Mouse (Mus musculus) midbrain, embryonic 11.5 days (tissue): Measurements from ENCODE around the gene Ptpn13. TPM values are rescaled to one million over a fixed set of nuclear protein-coding genes. Genes with fewer than 3 reads are reported as not detected.

Experiments used
- ATAC-seq: fragments of 200-750 bp; cut with Nextera tagmentation; 2 replicates; pipeline ENCODE4 v1.8.0; 2017; ENCODE audit warnings: moderate TSS enrichment, moderate library complexity; ENCODE audit not compliant: low FRiP score
- DNase-seq: peaks from one replicate; pipeline ENCODE4 v3.0.0; 2015; ENCODE audit warnings: low spot score; ENCODE audit errors: missing footprints
- H3K27ac ChIP-seq: fragments of 300-500 bp; sonication (generic); 2 replicates; pipeline ENCODE4 v1.5.1; 2014; ENCODE audit warnings: low read depth, low read length
- H3K27me3 ChIP-seq: fragments of 300-500 bp; sonication (generic); 2 replicates; pipeline ENCODE4 v1.6.1; 2014; ENCODE audit warnings: mild to moderate bottlenecking, low read length, moderate library complexity, mixed read lengths; ENCODE audit not compliant: control insufficient read depth, insufficient read depth
- H3K36me3 ChIP-seq: fragments of 300-500 bp; sonication (generic); 2 replicates; pipeline ENCODE4 v1.6.1; 2014; ENCODE audit warnings: mild to moderate bottlenecking, low read length, moderate library complexity, mixed read lengths; ENCODE audit not compliant: control insufficient read depth, insufficient read depth
- H3K4me1 ChIP-seq: fragments of 300-500 bp; sonication (generic); 2 replicates; pipeline ENCODE4 v1.6.1; 2014; ENCODE audit warnings: low read length; ENCODE audit not compliant: control insufficient read depth, insufficient read depth
- H3K4me2 ChIP-seq: fragments of 300-500 bp; sonication (generic); 2 replicates; pipeline ENCODE4 v1.6.1; 2014; ENCODE audit warnings: mild to moderate bottlenecking, moderate library complexity
- H3K4me3 ChIP-seq: fragments of 300-500 bp; sonication (generic); 2 replicates; pipeline ENCODE4 v1.5.1; 2014; ENCODE audit warnings: low read depth, low read length
- H3K9ac ChIP-seq: fragments of 300-500 bp; sonication (generic); 2 replicates; pipeline ENCODE4 v1.6.1; 2014; ENCODE audit warnings: low read length
- H3K9me3 ChIP-seq: fragments of 300-500 bp; sonication (generic); 2 replicates; pipeline ENCODE4 v1.6.1; 2016; ENCODE audit warnings: low read length; ENCODE audit not compliant: control insufficient read depth
- whole genome bisulfite sequencing: fragments of 180-500 bp; shearing (Covaris S2); extraction: QIAGEN DNeasy Blood & Tissue Kit; methylation state at CpG from one replicate; pipeline ENCODE4 v1.1.7; 2014; 5-methylcytosine and 5-hydroxymethylcytosine counted together
- polyA plus RNA-seq: library from polyadenylated mRNA; unstranded; fragments of >200 nt; fragmentation: Nextera tagmentation; extraction: Ambion mirVana; gene quantifications from 2 replicates; pipeline ENCODE4 v1.2.1, GENCODE M21; 2014

Ptpn13 gene
- polyA plus RNA-seq, 1 experiment from 2014 or later = 18.1 TPM

DNA sequence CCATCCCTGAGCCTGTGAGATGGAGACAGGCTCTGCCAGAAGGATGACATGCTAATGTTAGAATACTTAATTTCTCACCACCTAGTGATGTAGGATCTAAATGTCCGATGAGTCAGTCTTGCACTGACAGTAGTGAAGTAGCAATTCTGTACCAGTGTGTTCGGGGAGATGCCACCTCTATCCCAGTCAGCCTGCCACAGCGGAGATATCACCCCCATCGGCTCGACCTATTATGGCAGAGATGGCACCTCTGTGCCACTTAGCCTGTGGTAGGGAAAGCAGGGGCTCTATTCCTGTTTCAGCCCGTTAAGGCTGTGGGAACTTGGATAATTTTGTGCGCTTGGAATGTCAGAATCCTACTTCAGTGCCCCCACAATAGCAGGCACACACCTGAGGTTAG is 62.0 kb downstream of the Ptpn13 start:
- ATAC-seq = no peak
- Histone ChIP-seq H3K4me2 (no peak overlapping the region), H3K9me3 (no peaks in the 10 kb centered on the region), H3K36me3 (no peaks in the 10 kb centered on the region), H3K4me1 (no peaks in the 10 kb centered on the region), H3K27me3 (no peaks in the 10 kb centered on the region), H3K27ac (no peak overlapping the region), H3K9ac (no peak overlapping the region), H3K4me3 (no peak overlapping the region)
- WGBS = 93% methylated on average over 7 of the region's 7 CpGs
- no peak for DNase-seq

GRCm38 (mm10) chr5:103490964-103491363 is 66.0 kb downstream of the Ptpn13 start:
- Histone ChIP-seq H3K4me2 (no peak overlapping the region), H3K27me3 (no peaks in the 10 kb centered on the region), H3K27ac (no peak overlapping the region), H3K36me3 (no peaks in the 10 kb centered on the region), H3K9me3 (no peaks in the 10 kb centered on the region), H3K4me1 (no peaks in the 10 kb centered on the region), H3K9ac (no peak overlapping the region), H3K4me3 (no peak overlapping the region)
- ATAC-seq (no peak), DNase-seq (no peak)
- 96% methylated on average over 8 of the region's 8 CpGs for WGBS

- no peaks in the 10 kb centered on the region for H3K36me3 ChIP-seq
- WGBS = 89% methylated on average over 5 of the region's 5 CpGs
- H3K4me3 ChIP-seq = no peak overlapping the region
- no peak overlapping the region for H3K4me2 ChIP-seq
- H3K9me3 ChIP-seq = no peaks in the 10 kb centered on the region
- H3K27me3 ChIP-seq = no peaks in the 10 kb centered on the region
- no peaks in the 10 kb centered on the region for H3K4me1 ChIP-seq
- ATAC-seq (no peak), DNase-seq (no peak)
- no peak overlapping the region for H3K9ac ChIP-seq
- no peak overlapping the region for H3K27ac ChIP-seq
These were observed 66.8 kb downstream of the Ptpn13 start for GRCm38 (mm10) chr5:103491788-103492187.

GRCm38 (mm10) chr5:103497061-103497460 is 72.1 kb downstream of the Ptpn13 start:
- Histone ChIP-seq H3K27me3 (no peaks in the 10 kb centered on the region), H3K27ac (no peak overlapping the region), H3K36me3 (no peaks in the 10 kb centered on the region), H3K9ac (no peak overlapping the region), H3K4me1 (no peaks in the 10 kb centered on the region), H3K4me3 (no peak overlapping the region), H3K9me3 (no peaks in the 10 kb centered on the region), H3K4me2 (no peak overlapping the region)
- no peak for DNase-seq
- WGBS = 87% methylated on average over 5 of the region's 5 CpGs
- ATAC-seq = no peak

- Histone ChIP-seq H3K9me3 (no peaks in the 10 kb centered on the region), H3K4me2 (no peak overlapping the region), H3K9ac (no peak overlapping the region), H3K4me3 (no peak overlapping the region), H3K4me1 (no peaks in the 10 kb centered on the region), H3K36me3 (no peaks in the 10 kb centered on the region), H3K27ac (no peak overlapping the region), H3K27me3 (no peaks in the 10 kb centered on the region)
- ATAC-seq (no peak), DNase-seq (no peak)
- 96% methylated on average over 2 of the region's 2 CpGs for WGBS
These were observed 72.5 kb downstream of the Ptpn13 start for GRCm38 (mm10) chr5:103497480-103497879.

DNA sequence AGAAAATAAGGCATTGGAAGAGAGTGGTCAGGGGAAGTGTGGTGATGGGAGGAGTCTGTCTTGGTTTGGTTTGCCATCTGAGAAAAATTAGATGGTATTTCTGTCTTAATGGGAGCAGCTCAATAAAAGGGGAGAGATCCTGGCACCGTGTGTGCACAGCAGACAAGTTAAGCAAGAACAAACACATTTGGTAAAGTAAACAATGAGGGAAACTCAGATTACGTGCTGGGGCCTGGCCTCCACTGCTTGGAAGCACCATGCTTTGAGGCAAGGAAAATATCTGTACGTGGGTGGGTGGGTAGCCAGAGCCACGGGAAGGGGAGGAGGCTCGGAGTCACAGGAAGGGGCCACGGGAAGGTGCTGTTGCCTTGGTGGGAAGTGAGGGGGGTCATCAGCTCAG is 74.3 kb downstream of the Ptpn13 start:
- Histone ChIP-seq H3K4me2 (no peak overlapping the region), H3K36me3 (no peaks in the 10 kb centered on the region), H3K9me3 (no peaks in the 10 kb centered on the region), H3K27me3 (no peaks in the 10 kb centered on the region), H3K27ac (no peak overlapping the region), H3K4me1 (no peaks in the 10 kb centered on the region), H3K9ac (no peak overlapping the region), H3K4me3 (no peak overlapping the region)
- WGBS = 66% methylated on average over 6 of the region's 6 CpGs
- no peak for ATAC-seq
- no peak for DNase-seq

DNA sequence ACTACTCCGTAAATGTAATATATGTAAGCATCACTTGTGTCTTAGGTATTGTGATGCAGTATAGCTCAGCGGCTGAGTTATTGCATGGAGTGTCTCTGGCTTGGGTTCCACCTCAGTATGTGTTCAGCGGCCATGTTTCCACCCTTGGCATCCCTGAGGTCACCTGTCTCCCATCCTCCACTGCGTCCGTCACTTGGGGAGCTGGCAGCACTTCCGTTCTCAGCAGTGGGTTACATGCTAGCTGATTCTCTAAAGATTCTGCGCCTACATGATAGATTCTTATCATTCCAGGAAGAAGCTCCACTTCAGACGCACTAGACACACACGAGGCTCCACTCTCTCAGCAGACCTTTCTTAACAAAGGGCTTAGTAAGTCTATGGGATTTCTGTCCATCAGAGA is 76.1 kb downstream of the Ptpn13 start:
- H3K27me3 ChIP-seq = no peaks in the 10 kb centered on the region
- H3K4me2 ChIP-seq = no peak overlapping the region
- H3K9ac ChIP-seq = no peak overlapping the region
- H3K4me1 ChIP-seq = no peaks in the 10 kb centered on the region
- WGBS = 95% methylated on average over 9 of the region's 9 CpGs
- H3K27ac ChIP-seq = no peak overlapping the region
- no peak for DNase-seq
- no peak for ATAC-seq
- H3K4me3 ChIP-seq = no peak overlapping the region
- H3K36me3 ChIP-seq = no peaks in the 10 kb centered on the region
- H3K9me3 ChIP-seq = no peaks in the 10 kb centered on the region

GRCm38 (mm10) chr5:103501839-103502238 is 76.8 kb downstream of the Ptpn13 start:
- no peak overlapping the region for H3K4me2 ChIP-seq
- 89% methylated on average over 6 of the region's 6 CpGs for WGBS
- no peaks in the 10 kb centered on the region for H3K27me3 ChIP-seq
- H3K36me3 ChIP-seq = no peaks in the 10 kb centered on the region
- DNase-seq (no peak), ATAC-seq (no peak)
- no peak overlapping the region for H3K9ac ChIP-seq
- no peaks in the 10 kb centered on the region for H3K9me3 ChIP-seq
- H3K4me1 ChIP-seq = no peaks in the 10 kb centered on the region
- H3K4me3 ChIP-seq = no peak overlapping the region
- no peak overlapping the region for H3K27ac ChIP-seq

GRCm38 (mm10) chr5:103513162-103513561 is 88.2 kb downstream of the Ptpn13 start:
- Histone ChIP-seq H3K4me2 (no peak overlapping the region), H3K27me3 (no peaks in the 10 kb centered on the region), H3K4me3 (no peak overlapping the region), H3K9me3 (no peaks in the 10 kb centered on the region), H3K9ac (no peak overlapping the region), H3K27ac (no peak overlapping the region), H3K36me3 (no peaks in the 10 kb centered on the region), H3K4me1 (no peaks in the 10 kb centered on the region)
- ATAC-seq = no peak
- DNase-seq = no peak
- 78% methylated on average over 9 of the region's 9 CpGs for WGBS

- H3K36me3 ChIP-seq = no peaks in the 10 kb centered on the region
- H3K27ac ChIP-seq = no peak overlapping the region
- no peaks in the 10 kb centered on the region for H3K4me1 ChIP-seq
- DNase-seq = no peak
- H3K9me3 ChIP-seq = no peaks in the 10 kb centered on the region
- H3K4me2 ChIP-seq = no peak overlapping the region
- WGBS = 96% methylated on average over 7 of the region's 7 CpGs
- H3K4me3 ChIP-seq = no peak overlapping the region
- no peak for ATAC-seq
- H3K9ac ChIP-seq = no peak overlapping the region
- H3K27me3 ChIP-seq = no peaks in the 10 kb centered on the region
These were observed 89.4 kb downstream of the Ptpn13 start for GRCm38 (mm10) chr5:103514441-103514840.
